Mouse (Mus musculus) ES-Bruce4 (cell line): ENCODE data around the gene Rerg. TPM values are rescaled to one million over a fixed set of nuclear protein-coding genes. Genes with fewer than 3 reads are reported as not detected.

Experiments used
- H3K27ac ChIP-seq: 2 replicates; pipeline ENCODE4 v1.5.1; 2012; ENCODE audit warnings: low read length, inconsistent platforms; ENCODE audit not compliant: insufficient read depth
- H3K27me3 ChIP-seq: 2 replicates; pipeline ENCODE4 v1.6.1; 2012; ENCODE audit warnings: mild to moderate bottlenecking, low read length, inconsistent platforms; ENCODE audit not compliant: control insufficient read depth, poor library complexity, insufficient read depth, severe bottlenecking
- H3K36me3 ChIP-seq: 2 replicates; pipeline ENCODE4 v1.6.1; 2012; ENCODE audit warnings: inconsistent platforms, mild to moderate bottlenecking, low read length, moderate library complexity; ENCODE audit not compliant: control insufficient read depth, poor library complexity, insufficient read depth, severe bottlenecking
- H3K4me1 ChIP-seq: one replicate; pipeline ENCODE4 v1.8.1; 2011; ENCODE audit warnings: low read length; ENCODE audit not compliant: control insufficient read depth, insufficient read depth
- H3K4me3 ChIP-seq: 2 replicates; pipeline ENCODE4 v1.5.1; 2011; ENCODE audit warnings: low read depth, mild to moderate bottlenecking, low read length
- H3K9ac ChIP-seq: 2 replicates; pipeline ENCODE4 v1.6.1; 2012; ENCODE audit warnings: low read depth, mild to moderate bottlenecking, inconsistent platforms; ENCODE audit not compliant: poor library complexity, severe bottlenecking
- H3K9me3 ChIP-seq: replicated peaks from 2 replicates; pipeline ENCODE4 v1.6.1; 2012; ENCODE audit warnings: mild to moderate bottlenecking, low read length, inconsistent platforms; ENCODE audit not compliant: control insufficient read depth, poor library complexity, insufficient read depth, severe bottlenecking
- CTCF ChIP-seq: IDR thresholded peaks from one replicate; pipeline ENCODE4 v1.8.1; 2011; ENCODE audit warnings: low read depth, low read length
- EP300 ChIP-seq: IDR thresholded peaks from 2 replicates; pipeline ENCODE4 v1.6.1; 2011; ENCODE audit warnings: low read depth, low read length; ENCODE audit not compliant: insufficient read depth
- POLR2A ChIP-seq: IDR thresholded peaks from one replicate; pipeline ENCODE4 v1.8.1; 2011; ENCODE audit warnings: low read length; ENCODE audit not compliant: insufficient read depth
- polyA plus RNA-seq: library from polyadenylated mRNA; stranded (reverse); fragments of >200 nt; gene quantifications from 2 replicates; pipeline ENCODE4 v1.2.4, GENCODE M21; 2011; ENCODE audit warnings: low read depth; ENCODE audit not compliant: missing spikeins, insufficient read depth, insufficient read length

Gene Rerg
- polyA plus RNA-seq, 1 experiment, result not detected

- H3K36me3 ChIP-seq, result no peaks in the 10 kb centered on the region
- H3K4me3 ChIP-seq, result no peak overlapping the region
- no peak for TF ChIP-seq POLR2A
- no peak for TF ChIP-seq EP300
- TF ChIP-seq CTCF, result no peak
- no peak overlapping the region for H3K9ac ChIP-seq
- H3K27me3 ChIP-seq, result no peaks in the 10 kb centered on the region; the same call in none of the 2 replicates
- no peak overlapping the region for H3K27ac ChIP-seq
- no peaks in the 10 kb centered on the region for H3K9me3 ChIP-seq
- H3K4me1 ChIP-seq, result no peaks in the 10 kb centered on the region
Observed at GRCm38 (mm10) chr6:137170646-137171045, 349 bp upstream of the Rerg start.

DNA sequence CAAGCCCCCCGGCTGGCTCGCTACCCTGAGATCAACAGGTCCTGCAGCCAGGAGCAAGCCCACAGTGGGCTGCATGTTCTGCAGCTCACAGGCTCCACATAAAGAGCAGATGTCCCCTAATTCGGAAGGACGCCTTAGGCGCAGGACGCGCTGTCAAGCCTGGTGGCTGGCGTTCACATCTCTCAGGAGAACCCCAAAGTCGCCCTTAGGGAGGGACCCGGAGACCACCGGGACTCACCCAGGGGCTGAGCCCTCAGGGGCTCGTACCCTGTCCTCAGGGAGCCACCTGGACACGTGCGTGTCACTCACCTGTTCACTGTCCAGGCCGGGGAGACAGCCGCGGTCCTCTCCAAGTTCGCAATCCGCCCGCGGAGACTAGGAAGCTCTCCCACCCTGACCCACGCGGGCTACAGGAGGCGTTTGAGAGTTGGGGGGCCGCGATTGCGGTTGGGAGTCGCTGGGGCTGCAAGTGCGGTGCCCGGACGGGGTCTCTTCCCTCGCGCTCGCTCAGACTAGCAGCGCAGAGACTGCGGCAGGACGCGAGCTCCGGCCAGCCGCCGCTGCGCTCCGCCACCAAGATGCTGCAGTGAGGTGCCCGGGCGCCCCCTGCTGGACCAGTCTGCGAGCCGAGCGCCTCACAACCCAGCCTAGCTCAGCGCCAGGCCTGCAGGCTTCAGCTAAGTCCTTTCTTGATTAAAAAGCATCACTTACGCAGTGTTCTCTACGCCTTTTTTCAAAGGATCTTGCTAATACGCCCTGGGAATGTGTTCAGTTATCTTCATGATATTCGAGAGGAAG lies 927 bp downstream of the Rerg start:
- Histone ChIP-seq H3K4me3 (peak overlapping the region; percentile 50), H3K9me3 (no peaks in the 10 kb centered on the region), H3K36me3 (no peaks in the 10 kb centered on the region), H3K4me1 (no peaks in the 10 kb centered on the region), H3K27ac (no peak overlapping the region), H3K27me3 (no peaks in the 10 kb centered on the region; the same call in none of the 2 replicates), H3K9ac (peak overlapping the region; percentile 21)
- TF ChIP-seq POLR2A, result no peak
- TF ChIP-seq CTCF, result peak; percentile 68

- H3K9ac ChIP-seq, result no peak overlapping the region
- TF ChIP-seq CTCF (no peak), POLR2A (no peak), EP300 (no peak)
- no peak overlapping the region for H3K27ac ChIP-seq
- H3K27me3 ChIP-seq, result no peaks in the 10 kb centered on the region; the same call in none of the 2 replicates
- no peaks in the 10 kb centered on the region for H3K4me1 ChIP-seq
- no peak overlapping the region for H3K4me3 ChIP-seq
- H3K9me3 ChIP-seq, result no peaks in the 10 kb centered on the region
- no peaks in the 10 kb centered on the region for H3K36me3 ChIP-seq
Observed at GRCm38 (mm10) chr6:137166843-137167242, 3.5 kb downstream of the Rerg start.

GRCm38 (mm10) chr6:137163571-137163970 lies 6.7 kb downstream of the Rerg start:
- Histone ChIP-seq H3K27ac (no peak overlapping the region), H3K27me3 (no peaks in the 10 kb centered on the region; the same call in 1 of the 2 replicates), H3K4me1 (peaks cover under 1% of the 10 kb centered on the region), H3K9ac (no peak overlapping the region), H3K9me3 (no peaks in the 10 kb centered on the region), H3K36me3 (no peaks in the 10 kb centered on the region), H3K4me3 (no peak overlapping the region)
- TF ChIP-seq POLR2A, result no peak
- TF ChIP-seq EP300, result no peak
- no peak for TF ChIP-seq CTCF

- no peaks in the 10 kb centered on the region for H3K9me3 ChIP-seq
- no peak overlapping the region for H3K9ac ChIP-seq
- TF ChIP-seq CTCF, result no peak
- TF ChIP-seq POLR2A, result no peak
- TF ChIP-seq EP300, result no peak
- H3K27me3 ChIP-seq, result no peaks in the 10 kb centered on the region; the same call in none of the 2 replicates
- peaks cover 2% of the 10 kb centered on the region for H3K4me1 ChIP-seq
- H3K4me3 ChIP-seq, result no peak overlapping the region
- no peaks in the 10 kb centered on the region for H3K36me3 ChIP-seq
- H3K27ac ChIP-seq, result no peak overlapping the region
Observed at GRCm38 (mm10) chr6:137163061-137163460, 7.2 kb downstream of the Rerg start.

DNA sequence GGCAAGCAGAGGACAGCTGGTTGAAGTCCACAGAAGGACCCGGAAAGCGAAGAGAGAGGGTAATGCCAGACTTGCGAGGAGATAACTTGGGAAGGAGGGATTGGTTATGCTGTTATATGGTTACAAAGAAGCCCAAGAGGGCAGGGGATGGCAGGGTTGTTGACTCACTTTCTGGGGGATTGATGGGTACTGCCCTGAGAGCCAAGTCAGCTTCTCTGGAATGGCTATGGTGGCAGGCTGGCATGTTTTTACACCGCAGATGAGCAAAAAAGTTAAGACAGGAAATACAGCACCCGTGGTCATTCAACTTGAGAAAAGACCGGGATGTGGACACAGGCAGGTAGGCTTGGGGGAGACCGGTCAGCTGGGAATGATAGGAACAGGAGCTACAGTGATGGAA lies 7.8 kb downstream of the Rerg start:
- Histone ChIP-seq H3K4me1 (peaks cover 2% of the 10 kb centered on the region), H3K27me3 (no peaks in the 10 kb centered on the region; the same call in none of the 2 replicates), H3K9me3 (no peaks in the 10 kb centered on the region), H3K36me3 (no peaks in the 10 kb centered on the region), H3K9ac (no peak overlapping the region), H3K27ac (no peak overlapping the region), H3K4me3 (no peak overlapping the region)
- TF ChIP-seq CTCF (no peak), POLR2A (no peak), EP300 (no peak)
